Mouse (Mus musculus) hindbrain, embryonic 13.5 days (tissue): ENCODE data around the gene Gm30083. TPM values are rescaled to one million over a fixed set of nuclear protein-coding genes. Genes with fewer than 3 reads are reported as not detected.

Source experiments
- ATAC-seq: fragments of 200-750 bp; cut with Nextera tagmentation; 2 replicates; pipeline ENCODE4 v1.8.0; 2017; ENCODE audit warnings: moderate TSS enrichment; ENCODE audit not compliant: low FRiP score
- H3K27ac ChIP-seq: fragments of 300-500 bp; sonication (generic); 2 replicates; pipeline ENCODE4 v1.5.1; 2015; ENCODE audit warnings: inconsistent platforms, mild to moderate bottlenecking, moderate library complexity
- H3K27me3 ChIP-seq: fragments of 300-500 bp; sonication (generic); 2 replicates; pipeline ENCODE4 v1.6.1; 2015; ENCODE audit warnings: mild to moderate bottlenecking, inconsistent platforms
- H3K36me3 ChIP-seq: fragments of 300-500 bp; sonication (generic); 2 replicates; pipeline ENCODE4 v1.6.1; 2015; ENCODE audit warnings: mild to moderate bottlenecking, inconsistent platforms
- H3K4me1 ChIP-seq: fragments of 300-500 bp; sonication (generic); replicated peaks from 2 replicates; pipeline ENCODE4 v1.6.1; 2015; ENCODE audit warnings: inconsistent platforms
- H3K4me2 ChIP-seq: fragments of 300-500 bp; sonication (generic); 2 replicates; pipeline ENCODE4 v1.6.1; 2015; ENCODE audit warnings: inconsistent platforms, mild to moderate bottlenecking, moderate library complexity
- H3K4me3 ChIP-seq: fragments of 300-500 bp; sonication (generic); 2 replicates; pipeline ENCODE4 v1.5.1; 2015; ENCODE audit warnings: mild to moderate bottlenecking, inconsistent platforms
- H3K9ac ChIP-seq: fragments of 300-500 bp; sonication (generic); 2 replicates; pipeline ENCODE4 v1.6.1; 2015; ENCODE audit warnings: mild to moderate bottlenecking, inconsistent platforms
- H3K9me3 ChIP-seq: fragments of 300-500 bp; sonication (generic); 2 replicates; pipeline ENCODE4 v1.6.1; 2016; ENCODE audit warnings: inconsistent platforms
- WGBS: fragments of 180-500 bp; shearing (Covaris S2); methylation state at CpG from one replicate; pipeline ENCODE4 v1.1.7; 2015; 5-methylcytosine and 5-hydroxymethylcytosine counted together
- polyA plus RNA-seq: library from polyadenylated mRNA; unstranded; fragments of >200 nt; fragmentation: Nextera tagmentation; extraction: Ambion mirVana; gene quantifications from 2 replicates; pipeline ENCODE4 v1.2.1, GENCODE M21; 2015

The Gm30083 gene
- polyA plus RNA-seq, 1 experiment from 2014 or later, result not detected

DNA sequence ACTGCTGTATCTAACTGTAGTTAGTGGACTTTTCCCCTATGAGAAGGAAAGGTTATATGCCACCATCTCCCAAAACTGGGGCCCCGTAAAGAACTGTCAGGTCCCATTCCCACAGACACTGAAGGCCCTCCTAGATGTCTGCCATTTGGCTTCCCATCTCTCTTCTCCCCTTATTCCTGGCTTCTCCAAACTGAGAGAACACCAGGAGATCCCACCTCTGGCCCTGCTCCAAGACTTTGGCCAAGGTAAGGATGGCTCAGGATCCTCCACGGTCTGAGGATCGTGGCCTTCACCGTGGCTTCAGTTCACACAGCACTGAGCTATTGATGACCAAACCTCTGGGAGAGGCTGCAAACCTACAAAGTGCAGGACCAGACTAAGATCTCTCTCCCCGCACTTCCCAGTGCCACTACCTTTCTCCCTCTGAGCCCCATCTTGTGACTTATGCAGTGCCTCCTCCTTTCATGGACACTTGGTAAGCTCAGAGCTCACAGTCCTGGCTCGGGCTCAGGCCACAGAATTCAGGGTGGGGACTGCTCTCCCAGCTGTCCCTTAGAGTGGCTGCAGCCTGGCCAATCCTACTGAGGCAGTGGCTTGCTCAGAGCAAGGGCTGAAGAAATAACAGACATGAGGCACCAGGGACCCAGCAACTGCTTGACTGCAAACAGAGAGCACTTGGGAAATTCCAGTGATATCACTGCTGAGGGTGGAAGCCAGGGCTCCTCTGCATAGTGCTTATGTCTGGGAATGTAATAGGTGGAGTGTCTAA, 21.3 kb downstream of the Gm30083 start:
- Histone ChIP-seq H3K4me2 (no peak overlapping the region), H3K27me3 (no peaks in the 10 kb centered on the region), H3K36me3 (no peaks in the 10 kb centered on the region), H3K9ac (no peak overlapping the region), H3K4me3 (no peak overlapping the region), H3K9me3 (no peaks in the 10 kb centered on the region), H3K4me1 (no peaks in the 10 kb centered on the region), H3K27ac (no peak overlapping the region)
- 90% methylated on average over 6 of the region's 6 CpGs for WGBS
- ATAC-seq, result no peak

- Histone ChIP-seq H3K9me3 (no peaks in the 10 kb centered on the region), H3K36me3 (no peaks in the 10 kb centered on the region), H3K4me3 (no peak overlapping the region), H3K27ac (no peak overlapping the region), H3K27me3 (no peaks in the 10 kb centered on the region), H3K4me1 (no peaks in the 10 kb centered on the region), H3K9ac (no peak overlapping the region), H3K4me2 (no peak overlapping the region)
- ATAC-seq, result no peak
- 91% methylated on average over 9 of the region's 9 CpGs for whole genome bisulfite sequencing
Observed at GRCm38 (mm10) chr14:33993051-33993450, 21.9 kb downstream of the Gm30083 start.

- Histone ChIP-seq H3K4me2 (no peak overlapping the region), H3K36me3 (no peaks in the 10 kb centered on the region), H3K27me3 (no peaks in the 10 kb centered on the region), H3K9ac (no peak overlapping the region), H3K9me3 (no peaks in the 10 kb centered on the region), H3K4me1 (no peaks in the 10 kb centered on the region), H3K27ac (no peak overlapping the region), H3K4me3 (no peak overlapping the region)
- 80% methylated on average over 4 of the region's 4 CpGs for WGBS
- ATAC-seq, result no peak
Observed at GRCm38 (mm10) chr14:33991971-33992370, 23.0 kb downstream of the Gm30083 start.

GRCm38 (mm10) chr14:33989201-33989600, 25.8 kb downstream of the Gm30083 start:
- no peaks in the 10 kb centered on the region for H3K4me1 ChIP-seq
- H3K27me3 ChIP-seq, result no peaks in the 10 kb centered on the region
- H3K9ac ChIP-seq, result no peak overlapping the region
- H3K27ac ChIP-seq, result no peak overlapping the region
- no peaks in the 10 kb centered on the region for H3K36me3 ChIP-seq
- ATAC-seq, result no peak
- 55% methylated on average over 3 of the region's 3 CpGs for WGBS
- no peak overlapping the region for H3K4me2 ChIP-seq
- H3K9me3 ChIP-seq, result no peaks in the 10 kb centered on the region
- no peak overlapping the region for H3K4me3 ChIP-seq

- Histone ChIP-seq H3K27me3 (peaks cover 14% of the 10 kb centered on the region), H3K27ac (no peak within 1 kb of the TSS), H3K9ac (peak within 1 kb of the TSS; percentile 65), H3K4me3 (peak within 1 kb of the TSS; percentile 42), H3K36me3 (no peaks in the 10 kb centered on the region), H3K9me3 (no peaks in the 10 kb centered on the region), H3K4me1 (peaks cover 14% of the 10 kb centered on the region), H3K4me2 (peak within 1 kb of the TSS; percentile 79)
- peak; percentile 57; the same call in 1 of the 2 replicates for ATAC-seq
- 2% methylated on average over 25 of the region's 25 CpGs for WGBS
Observed at GRCm38 (mm10) chr14:33978604-33979059, 36.4 kb downstream of the Gm30083 start, which contains the start of gene Zfp488. Gene Zfp488, minus strand, starts transcription at chr14:33978764.

DNA sequence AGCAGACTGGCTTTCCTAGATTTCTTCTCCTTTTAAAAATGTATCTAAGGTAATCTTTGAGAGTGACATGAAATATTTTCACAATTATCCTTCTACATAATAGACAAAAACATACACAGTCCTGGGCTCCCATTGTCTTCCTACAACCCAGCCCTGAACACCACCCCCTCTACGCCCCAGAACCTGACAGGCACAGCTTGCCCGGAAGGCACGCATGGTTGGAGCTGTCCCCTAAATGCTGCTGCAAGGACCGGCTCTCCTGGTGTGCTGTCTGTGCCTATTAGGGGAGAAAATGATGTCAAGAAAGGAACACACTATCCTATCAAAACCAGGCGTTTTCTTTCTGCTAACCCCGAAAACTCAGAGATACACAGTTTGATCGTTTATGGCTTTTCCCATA, 37.2 kb downstream of the Gm30083 start:
- H3K36me3 ChIP-seq, result no peaks in the 10 kb centered on the region
- no peak overlapping the region for H3K27ac ChIP-seq
- no peaks in the 10 kb centered on the region for H3K9me3 ChIP-seq
- H3K9ac ChIP-seq, result no peak overlapping the region
- peak overlapping the region; percentile 79 for H3K4me2 ChIP-seq
- H3K4me3 ChIP-seq, result peak overlapping the region; percentile 42; the same call in 1 of the 2 replicates
- WGBS, result 33% methylated on average over 7 of the region's 7 CpGs
- peaks cover 14% of the 10 kb centered on the region for H3K27me3 ChIP-seq
- ATAC-seq, result no peak
- H3K4me1 ChIP-seq, result peaks cover 14% of the 10 kb centered on the region

DNA sequence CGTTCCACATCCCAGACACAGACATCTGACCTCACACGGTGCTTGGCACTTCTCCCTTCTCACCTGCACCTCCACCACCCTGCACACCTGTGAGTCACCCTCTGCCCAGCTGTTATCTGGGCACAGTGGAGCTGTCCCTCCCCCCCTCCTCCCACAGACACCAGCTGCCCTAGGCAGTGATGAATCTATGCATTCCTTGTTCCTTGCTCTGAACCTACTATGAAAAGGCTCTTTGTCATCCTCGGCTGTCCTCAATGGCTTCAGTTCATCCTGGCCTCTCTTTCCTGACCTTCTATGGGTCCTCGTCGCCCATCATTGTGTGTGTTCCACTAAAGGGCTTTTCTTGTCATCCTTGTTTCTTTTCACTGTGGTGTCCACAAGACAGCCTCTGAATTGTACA, 40.2 kb downstream of the Gm30083 start:
- no peak for ATAC-seq
- Histone ChIP-seq H3K4me2 (no peak overlapping the region), H3K4me1 (peaks cover 14% of the 10 kb centered on the region), H3K27ac (no peak overlapping the region), H3K9ac (no peak overlapping the region), H3K27me3 (peaks cover 14% of the 10 kb centered on the region), H3K4me3 (no peak overlapping the region), H3K36me3 (no peaks in the 10 kb centered on the region), H3K9me3 (no peaks in the 10 kb centered on the region)
- WGBS, result 36% methylated on average over 5 of the region's 5 CpGs

GRCm38 (mm10) chr14:33972679-33973078, 42.3 kb downstream of the Gm30083 start:
- H3K36me3 ChIP-seq, result no peaks in the 10 kb centered on the region
- ATAC-seq, result no peak
- H3K27me3 ChIP-seq, result peaks cover under 1% of the 10 kb centered on the region; the same call in 1 of the 2 replicates
- WGBS, result 52% methylated on average over 7 of the region's 7 CpGs
- H3K4me2 ChIP-seq, result no peak overlapping the region
- no peaks in the 10 kb centered on the region for H3K9me3 ChIP-seq
- H3K4me1 ChIP-seq, result peaks cover under 1% of the 10 kb centered on the region; the same call in 1 of the 2 replicates
- H3K27ac ChIP-seq, result no peak overlapping the region
- H3K4me3 ChIP-seq, result no peak overlapping the region
- H3K9ac ChIP-seq, result no peak overlapping the region

DNA sequence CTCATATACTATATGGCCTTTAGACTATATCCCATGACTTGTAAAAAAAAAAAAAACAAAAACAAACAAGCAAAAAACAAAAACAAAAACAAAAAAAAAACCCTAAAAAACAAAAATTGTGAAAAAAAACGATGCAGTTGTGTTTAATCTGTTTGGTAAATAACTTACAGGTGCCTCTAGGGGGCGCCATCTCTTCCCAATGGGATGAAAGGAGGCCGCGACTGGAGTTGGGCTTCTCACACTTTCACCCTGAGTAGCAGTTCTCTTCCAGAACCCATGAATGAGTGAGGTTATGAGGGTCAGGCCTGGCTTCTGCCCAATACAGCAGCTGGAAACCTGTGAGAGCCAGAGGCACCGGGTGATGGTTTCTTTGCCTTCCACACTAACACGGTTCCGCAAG, 49.3 kb downstream of the Gm30083 start:
- 72% methylated on average over 7 of the region's 7 CpGs for WGBS
- Histone ChIP-seq H3K4me1 (no peaks in the 10 kb centered on the region), H3K4me2 (no peak overlapping the region), H3K9ac (no peak overlapping the region), H3K36me3 (no peaks in the 10 kb centered on the region), H3K27ac (no peak overlapping the region), H3K4me3 (no peak overlapping the region), H3K27me3 (no peaks in the 10 kb centered on the region), H3K9me3 (no peaks in the 10 kb centered on the region)
- no peak for ATAC-seq

DNA sequence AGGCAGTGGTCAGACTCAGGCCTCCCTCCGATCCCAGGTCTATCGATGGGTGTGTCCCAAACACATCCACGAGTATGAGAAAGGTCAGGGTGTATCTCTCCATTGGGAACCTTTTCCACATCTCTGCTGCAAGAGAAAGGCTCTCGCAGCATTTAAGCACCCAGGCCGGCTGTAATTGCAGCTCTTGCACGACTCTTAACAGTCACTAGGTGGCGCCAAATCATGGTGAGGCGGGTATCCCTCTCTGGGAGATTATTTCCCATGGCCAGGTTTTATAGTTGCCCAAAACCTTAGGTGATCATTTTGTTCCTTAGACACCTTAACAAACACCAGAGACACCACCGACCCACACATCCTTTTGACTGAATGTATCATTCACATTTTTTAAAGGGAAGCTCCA, 55.6 kb downstream of the Gm30083 start:
- H3K9ac ChIP-seq, result no peak overlapping the region
- ATAC-seq, result no peak
- WGBS, result 18% methylated on average over 9 of the region's 9 CpGs

GRCm38 (mm10) chr14:33958841-33959240, 56.1 kb downstream of the Gm30083 start:
- Histone ChIP-seq H3K36me3 (no peaks in the 10 kb centered on the region), H3K4me3 (no peak overlapping the region), H3K4me1 (no peaks in the 10 kb centered on the region), H3K27me3 (0 out of 2 replicates have a peak, but pooled peaks cover 7% of the 10 kb centered on the region), H3K9ac (no peak overlapping the region), H3K4me2 (no peak overlapping the region), H3K9me3 (no peaks in the 10 kb centered on the region), H3K27ac (no peak overlapping the region)
- WGBS, result 70% methylated on average over 3 of the region's 3 CpGs
- no peak for ATAC-seq

More for the DNA sequence above, 55.6 kb downstream of the Gm30083 start:
- Histone ChIP-seq H3K4me2 (no peak overlapping the region), H3K27ac (no peak overlapping the region), H3K27me3 (0 out of 2 replicates have a peak, but pooled peaks cover 7% of the 10 kb centered on the region), H3K9me3 (no peaks in the 10 kb centered on the region), H3K4me1 (no peaks in the 10 kb centered on the region), H3K36me3 (no peaks in the 10 kb centered on the region), H3K4me3 (no peak overlapping the region)

GRCm38 (mm10) chr14:33958186-33958585, 56.8 kb downstream of the Gm30083 start:
- Histone ChIP-seq H3K4me2 (no peak overlapping the region), H3K9me3 (no peaks in the 10 kb centered on the region), H3K27ac (no peak overlapping the region), H3K4me1 (no peaks in the 10 kb centered on the region), H3K27me3 (0 out of 2 replicates have a peak, but pooled peaks cover 7% of the 10 kb centered on the region), H3K4me3 (no peak overlapping the region), H3K36me3 (no peaks in the 10 kb centered on the region), H3K9ac (no peak overlapping the region)
- WGBS, result 92% methylated on average over 4 of the region's 4 CpGs
- ATAC-seq, result no peak

DNA sequence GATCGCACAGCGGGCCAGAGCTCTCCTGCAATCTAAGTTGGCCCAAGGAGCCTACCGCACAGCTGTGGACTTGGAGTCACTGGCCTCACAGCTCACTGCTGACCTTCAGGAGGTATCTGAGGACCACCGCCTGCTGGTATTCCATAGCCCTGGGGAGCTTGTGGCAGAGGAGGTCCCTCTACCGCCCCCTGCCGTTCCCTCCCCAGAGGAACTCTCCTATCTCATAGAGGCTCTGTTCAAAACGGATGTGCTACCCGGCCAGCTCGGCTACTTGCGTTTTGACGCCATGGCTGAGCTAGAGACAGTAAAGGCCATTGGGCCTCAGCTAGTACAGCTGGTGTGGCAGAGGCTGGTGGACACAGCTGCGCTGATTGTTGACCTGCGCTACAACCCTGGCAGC, 58.9 kb downstream of the Gm30083 start:
- 0 out of 2 replicates have a peak, but pooled peaks cover 7% of the 10 kb centered on the region for H3K27me3 ChIP-seq
- no peak for ATAC-seq
- H3K4me3 ChIP-seq, result no peak overlapping the region
- no peaks in the 10 kb centered on the region for H3K4me1 ChIP-seq
- H3K36me3 ChIP-seq, result no peaks in the 10 kb centered on the region
- no peak overlapping the region for H3K4me2 ChIP-seq
- H3K9me3 ChIP-seq, result no peaks in the 10 kb centered on the region
- no peak overlapping the region for H3K9ac ChIP-seq
- no peak overlapping the region for H3K27ac ChIP-seq
- 78% methylated on average over 13 of the region's 13 CpGs for WGBS
